Mouse (Mus musculus) adrenal gland (tissue): Measurements from ENCODE around the gene Uba52.

ENCODE experiments used
- intact Hi-C: fragments of 180-260 bp; cut with DNase I; formaldehyde crosslinking; loops from one replicate; pipeline ENCODE4 v1.15.1; 2025

Gene Uba52

GRCm38 (mm10) chr8:70505698-70506327 lies 4.8 kb downstream of the Uba52 start:
- intact Hi-C loops = loop anchor here (2.0 kb wide), 1 partner anchor 91 kb away; no protein-coding TSS in a partner anchor

DNA sequence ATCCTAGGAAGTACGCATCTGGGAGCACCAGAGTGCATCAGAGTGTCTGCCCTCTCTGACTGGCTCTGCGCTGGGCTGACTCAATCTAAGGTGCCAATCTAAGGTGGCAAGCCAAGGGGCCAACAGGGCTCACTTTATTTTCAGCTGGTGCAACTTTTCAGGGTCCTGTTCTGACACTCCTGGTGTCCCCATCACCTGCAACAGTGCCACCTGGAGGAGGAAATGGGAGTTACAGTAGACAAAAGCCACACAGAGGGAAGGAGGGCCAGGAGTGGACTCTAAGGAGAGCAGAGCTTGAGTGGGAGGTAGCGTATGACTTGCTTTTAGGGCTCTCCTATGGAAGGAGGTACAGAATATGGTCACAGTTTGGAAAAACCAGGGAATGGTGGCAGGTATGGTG lies 5.8 kb downstream of the Uba52 start:
- intact Hi-C loops = loop anchor here (2.0 kb wide), 1 partner anchor 90 kb away; no protein-coding TSS in a partner anchor

DNA sequence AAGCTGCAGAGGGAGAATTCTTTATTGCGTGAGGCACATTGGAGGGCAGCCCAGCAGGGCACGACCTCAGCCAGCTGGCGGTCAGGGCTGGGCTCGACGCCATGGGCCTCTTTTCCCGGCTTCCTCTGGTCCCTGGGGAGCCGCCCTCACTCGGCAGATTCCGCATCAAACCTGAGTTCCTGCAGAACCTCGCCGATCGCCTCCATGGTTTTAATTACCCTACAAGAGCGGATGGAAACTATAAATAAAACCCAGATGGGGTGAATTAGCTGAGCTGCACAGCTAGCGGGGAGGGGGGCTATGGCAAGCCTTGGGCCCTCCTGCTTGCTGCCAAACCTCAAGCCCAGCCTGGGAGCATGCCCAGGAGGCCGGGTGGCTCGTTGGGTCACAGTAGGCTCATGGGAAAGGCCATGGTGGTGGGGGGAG lies 6.3 kb downstream of the Uba52 start:
- intact Hi-C loops = loop anchor here (2.0 kb wide), 1 partner anchor 90 kb away; no protein-coding TSS in a partner anchor

DNA sequence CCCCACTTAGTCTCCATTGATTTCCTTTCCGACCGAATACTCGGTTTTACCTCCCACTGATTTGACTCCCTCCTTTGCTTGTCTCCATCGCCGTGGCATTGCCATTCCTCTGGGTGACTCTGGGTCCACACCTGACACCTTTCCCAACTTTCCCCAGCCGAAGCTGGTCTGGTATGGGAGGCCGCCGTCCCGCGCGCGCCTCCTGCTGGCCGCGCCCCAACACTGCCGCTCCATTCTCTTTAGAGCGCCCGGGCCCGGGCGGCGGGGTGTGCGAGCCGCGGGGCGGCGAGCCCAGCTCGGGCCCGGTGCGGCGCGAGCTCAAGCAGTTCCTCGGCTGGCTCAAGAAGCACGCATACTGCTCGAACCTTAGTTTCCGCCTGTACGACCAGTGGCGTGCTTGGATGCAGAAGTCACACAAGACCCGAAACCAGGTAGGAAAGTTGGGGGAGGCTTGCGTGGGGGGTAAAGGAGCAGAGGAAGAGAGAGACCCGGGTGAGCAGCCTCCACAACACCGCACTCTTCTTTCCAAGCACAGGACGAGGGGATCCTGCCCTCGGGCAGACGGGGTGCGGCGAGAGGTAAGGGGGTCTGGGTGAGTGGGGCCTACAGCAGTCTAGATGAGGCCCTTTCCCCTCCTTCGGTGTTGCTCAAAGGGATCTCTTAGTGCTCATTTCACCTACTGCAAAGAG lies 7.4 kb downstream of the Uba52 start:
- intact Hi-C loops = loop anchor here (1.0 kb wide), 1 partner anchor 120 kb away; no protein-coding TSS in a partner anchor

DNA sequence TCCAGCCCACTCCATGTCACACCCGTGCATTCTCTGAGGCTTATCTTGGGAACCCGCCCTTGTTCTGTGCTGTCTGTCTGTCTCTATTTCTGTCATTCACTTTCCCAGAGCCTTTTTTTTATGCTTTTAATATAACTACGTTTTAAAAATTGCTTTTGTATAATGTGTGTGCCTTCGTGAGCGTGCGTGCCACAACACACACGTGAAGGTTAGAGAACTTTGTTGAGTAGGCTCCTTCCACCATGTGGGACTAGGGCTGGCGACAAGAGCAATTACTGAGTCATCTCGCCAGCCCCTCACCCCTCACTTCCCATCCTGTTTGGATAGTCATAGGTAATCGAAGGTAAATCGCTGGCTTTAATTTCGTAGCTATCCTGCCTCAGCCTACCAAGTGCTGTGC lies 8.1 kb downstream of the Uba52 start:
- intact Hi-C loops = no loop called here

- intact Hi-C loops = no loop called here
Observed at GRCm38 (mm10) chr8:70501820-70502529, 8.6 kb downstream of the Uba52 start.

DNA sequence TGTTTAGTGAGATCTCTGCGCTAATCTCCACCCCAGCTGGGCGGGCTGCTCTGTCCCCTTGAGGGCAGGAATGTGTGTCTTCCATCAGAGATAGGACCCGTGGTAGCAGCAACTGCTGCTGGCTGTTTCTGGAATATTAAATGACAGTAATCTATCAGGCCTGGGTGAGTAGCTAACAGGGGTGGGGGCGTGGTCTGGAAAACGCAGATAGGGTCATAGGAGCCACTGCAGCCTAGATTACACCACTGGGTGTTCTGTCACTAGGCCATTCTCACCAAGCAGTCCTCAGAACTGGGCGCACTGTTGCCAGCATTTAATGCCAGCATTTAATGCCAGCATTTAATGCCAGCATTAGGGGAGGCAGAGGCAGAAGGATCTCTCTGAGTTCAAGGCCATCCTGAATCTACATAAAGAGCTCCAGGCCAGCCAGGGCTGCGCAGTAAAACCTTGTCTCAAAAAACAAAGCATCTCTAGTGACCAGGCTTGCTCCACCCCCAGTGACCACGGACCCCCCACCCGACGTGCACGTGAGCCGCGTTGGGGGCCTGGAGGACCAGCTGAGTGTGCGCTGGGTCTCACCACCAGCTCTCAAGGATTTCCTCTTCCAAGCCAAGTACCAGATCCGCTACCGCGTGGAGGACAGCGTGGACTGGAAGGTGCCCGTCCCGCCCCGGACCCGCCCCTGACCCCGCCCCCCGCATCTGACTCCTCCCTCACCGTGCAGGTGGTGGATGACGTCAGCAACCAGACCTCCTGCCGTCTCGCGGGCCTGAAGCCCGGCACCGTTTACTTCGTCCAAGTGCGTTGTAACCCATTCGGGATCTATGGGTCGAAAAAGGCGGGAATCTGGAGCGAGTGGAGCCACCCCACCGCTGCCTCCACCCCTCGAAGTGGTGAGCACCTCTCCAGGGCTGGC lies 10.0 kb downstream of the Uba52 start:
- intact Hi-C loops = no loop called here

- intact Hi-C loops = no loop called here
Observed at GRCm38 (mm10) chr8:70495771-70496062, 14.9 kb downstream of the Uba52 start.

DNA sequence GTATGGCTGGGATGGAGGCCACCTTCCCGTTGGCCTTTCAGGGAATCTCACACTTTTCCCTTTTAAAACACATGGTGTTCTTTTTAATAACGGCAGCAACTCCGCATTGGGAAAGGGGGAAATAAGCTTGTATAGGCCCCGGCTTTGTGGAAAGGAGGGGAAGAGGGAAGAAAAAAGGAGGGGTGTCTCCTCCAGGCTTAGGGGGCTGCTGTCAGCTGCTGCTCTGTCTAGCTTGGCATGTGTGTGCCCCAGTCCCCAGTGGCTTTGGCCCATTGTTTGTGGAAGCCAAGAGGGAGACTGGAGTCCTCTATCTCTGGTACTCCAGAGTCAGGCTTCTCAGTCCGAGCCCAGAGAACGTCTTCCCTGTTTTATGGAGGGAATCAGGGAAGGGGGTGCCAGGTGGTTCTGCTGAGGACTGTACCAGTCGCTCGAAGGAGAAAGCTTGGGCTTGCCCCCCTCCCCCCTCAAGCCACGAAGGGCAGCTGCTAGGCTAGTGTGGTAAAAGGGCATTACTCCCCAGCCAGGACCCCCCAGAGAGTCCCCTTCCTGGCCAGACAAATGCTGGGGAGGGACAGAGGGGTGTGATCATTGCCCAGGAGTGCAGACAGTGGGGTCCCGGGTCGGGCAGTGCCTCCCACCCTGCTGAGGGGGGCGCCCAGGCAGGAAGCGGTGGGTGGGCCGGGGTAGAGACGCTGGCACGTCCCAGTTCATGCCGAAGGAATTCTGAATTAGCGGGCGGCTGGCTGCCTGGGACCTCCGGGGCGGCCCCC lies 15.4 kb downstream of the Uba52 start:
- intact Hi-C loops = no loop called here

- intact Hi-C loops = no loop called here
Observed at GRCm38 (mm10) chr8:70494416-70494945, 16.1 kb downstream of the Uba52 start.

GRCm38 (mm10) chr8:70493692-70494415 lies 16.7 kb downstream of the Uba52 start:
- intact Hi-C loops = no loop called here

- intact Hi-C loops = no loop called here
Observed at GRCm38 (mm10) chr8:70492664-70493640, 17.6 kb downstream of the Uba52 start, which contains the start of gene Crlf1. Gene Crlf1, plus strand, starts transcription at chr8:70493158.

DNA sequence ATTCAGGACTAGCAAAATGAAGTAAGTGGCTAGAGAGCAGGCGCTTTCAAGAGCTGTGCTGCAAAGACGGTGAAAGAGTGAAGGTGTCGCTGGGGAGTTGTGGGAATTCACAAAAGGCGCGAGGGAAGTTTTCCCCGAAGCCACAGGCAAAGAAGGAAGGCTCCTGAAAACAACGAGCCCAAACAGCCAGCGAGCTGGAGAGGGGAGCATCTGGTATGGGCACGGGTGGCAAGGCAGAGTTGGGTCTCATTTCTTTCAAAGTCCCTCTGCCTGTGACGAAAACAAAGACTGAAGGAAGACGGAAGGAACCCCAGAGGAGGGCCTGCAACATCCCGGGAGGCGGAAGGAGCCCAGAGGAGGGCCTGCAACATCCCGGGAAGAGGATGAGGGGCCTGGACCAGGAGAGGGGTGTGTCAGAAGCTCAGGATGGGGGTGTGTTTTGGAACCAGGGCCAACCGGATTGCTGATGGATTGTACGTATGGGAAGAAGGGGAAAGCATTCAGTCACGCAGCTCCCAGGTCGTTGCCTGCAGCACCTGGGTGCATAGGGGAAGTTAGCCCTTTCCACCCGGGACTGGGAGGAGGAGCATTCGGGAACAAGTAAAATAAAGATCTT lies 19.6 kb downstream of the Uba52 start:
- intact Hi-C loops = no loop called here

DNA sequence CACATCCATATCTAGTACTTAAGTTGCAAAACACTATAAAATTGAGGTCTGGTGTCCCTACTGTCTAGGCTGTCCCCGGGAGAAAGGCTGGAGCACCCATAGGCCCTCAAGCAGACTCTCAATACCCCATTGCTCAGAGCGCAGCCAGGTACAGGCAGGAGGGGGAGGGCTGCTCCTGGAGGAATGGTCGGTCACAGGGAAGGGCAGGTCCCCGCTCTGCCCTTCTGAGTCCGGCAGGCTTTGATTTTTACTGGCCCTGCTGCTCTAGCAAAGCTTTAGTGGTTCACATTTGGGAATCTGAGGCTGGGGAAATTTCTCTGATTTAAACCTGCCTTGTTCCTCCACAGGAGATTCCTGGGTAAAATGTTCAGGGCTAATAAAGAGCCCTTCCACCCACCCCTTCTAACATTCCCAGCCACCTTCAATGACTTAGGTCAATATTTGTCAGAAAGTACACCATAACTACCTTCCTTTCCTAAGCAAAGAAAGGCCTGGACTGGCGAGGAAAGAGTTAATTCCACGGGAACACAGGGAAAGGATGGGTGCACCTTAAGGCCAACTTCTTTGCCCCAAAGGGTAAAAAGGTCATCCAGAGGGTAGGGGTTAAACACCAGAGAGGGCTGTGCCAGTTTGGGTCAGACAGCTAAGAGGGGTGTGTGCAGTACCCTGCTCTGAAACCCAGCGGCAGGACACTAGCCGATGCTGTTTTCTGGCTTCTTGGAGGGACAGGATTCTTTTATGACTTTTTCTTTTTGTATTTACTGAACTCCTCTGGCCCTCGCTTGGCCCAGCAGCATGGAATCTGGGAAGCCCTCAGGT lies 20.3 kb downstream of the Uba52 start:
- intact Hi-C loops = no loop called here

DNA sequence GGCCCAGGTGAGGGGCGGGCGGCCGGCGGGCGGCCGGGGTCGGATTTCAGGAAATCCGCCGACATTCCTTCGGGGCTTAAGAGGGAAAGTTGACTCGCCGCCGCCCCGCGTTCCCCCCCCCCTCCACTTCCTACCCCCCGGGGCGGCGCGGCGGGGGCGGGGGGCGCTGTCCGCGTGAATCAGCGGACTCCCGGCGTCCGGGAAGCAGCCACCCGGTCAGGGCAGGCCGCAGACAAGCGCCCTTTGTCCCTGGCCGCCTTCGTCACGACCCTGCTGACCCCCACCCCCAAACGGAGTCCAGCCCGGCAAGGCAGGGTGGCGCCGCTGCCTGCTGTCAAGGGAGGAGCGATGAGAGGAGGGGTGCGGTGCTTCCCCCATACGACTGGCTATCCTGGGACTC lies 21.0 kb downstream of the Uba52 start:
- intact Hi-C loops = no loop called here

- intact Hi-C loops = no loop called here
Observed at GRCm38 (mm10) chr8:70488931-70489470, 21.6 kb downstream of the Uba52 start.
